Mouse (Mus musculus): Measurements from ENCODE around the gene Ipo5. TPM values are rescaled to one million over a fixed set of nuclear protein-coding genes. Genes with fewer than 3 reads are reported as not detected.

Gene Ipo5
- 20.5 and 24.2 TPM in 2 replicates for polyA plus RNA-seq (2012; rRNA removed)

GRCm38 (mm10) chr14:120910733-120911324 lies at the start of gene Ipo5:
Gene Ipo5, plus strand, starts transcription at chr14:120911224.
- peak; percentile 59 for DNase-seq (ENCODE audit: low read depth, low spot score)
- 1% methylated on average over 76 of the region's 83 CpGs for WGBS

DNA sequence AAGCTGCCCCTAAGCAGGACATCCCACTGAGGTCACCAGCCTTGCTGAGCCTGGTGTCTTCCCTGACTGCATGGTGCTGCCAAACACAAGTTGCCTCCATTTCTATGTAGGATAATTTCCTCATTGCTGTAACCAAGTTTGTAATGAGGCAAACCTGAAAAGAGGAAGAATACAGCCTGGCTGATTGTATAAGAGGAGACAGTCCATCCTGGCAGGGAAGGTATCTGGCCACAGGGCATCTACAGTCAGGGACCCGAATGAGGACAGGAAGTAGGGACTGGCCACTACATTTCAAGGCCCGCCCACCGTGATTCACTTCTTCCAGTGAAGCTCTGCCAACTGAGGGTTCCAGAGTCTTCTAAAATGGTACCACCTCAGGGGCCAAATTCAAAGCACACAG lies 47.8 kb upstream of the Ipo5 start:
- DNase-seq (ENCODE audit: low read depth, low spot score) = no peak
- 86% methylated on average over 3 of the region's 3 CpGs for WGBS

DNA sequence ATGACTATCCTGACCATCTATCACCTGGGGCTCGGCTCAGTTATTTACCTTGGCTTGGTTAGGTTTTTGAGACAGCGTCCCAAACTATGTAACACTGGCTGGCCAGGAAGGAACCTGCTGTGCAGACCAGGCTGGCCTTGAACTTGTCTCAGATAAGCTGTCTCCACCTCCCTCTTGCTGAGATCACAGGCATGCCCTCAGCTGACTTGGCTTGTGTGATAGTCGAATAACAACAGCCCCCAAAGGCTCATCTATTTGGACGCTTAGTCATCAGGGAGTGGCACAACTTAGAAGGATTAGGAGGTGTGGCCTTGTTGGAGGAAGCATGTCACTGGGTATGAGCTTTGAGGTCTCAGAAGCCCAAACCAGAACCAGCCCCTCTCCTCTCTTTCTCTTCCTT lies 46.1 kb upstream of the Ipo5 start:
- no peak for DNase-seq (ENCODE audit: low read depth, low spot score)
- 71% methylated on average over 4 of the region's 4 CpGs for WGBS

- WGBS = 92% methylated on average over 8 of the region's 8 CpGs
- DNase-seq (ENCODE audit: low read depth, low spot score) = no peak
Observed at GRCm38 (mm10) chr14:120866573-120866972, 44.5 kb upstream of the Ipo5 start.

- WGBS = 92% methylated on average over 5 of the region's 5 CpGs
- no peak for DNase-seq (ENCODE audit: low read depth, low spot score)
Observed at GRCm38 (mm10) chr14:120867121-120867520, 43.9 kb upstream of the Ipo5 start.

DNA sequence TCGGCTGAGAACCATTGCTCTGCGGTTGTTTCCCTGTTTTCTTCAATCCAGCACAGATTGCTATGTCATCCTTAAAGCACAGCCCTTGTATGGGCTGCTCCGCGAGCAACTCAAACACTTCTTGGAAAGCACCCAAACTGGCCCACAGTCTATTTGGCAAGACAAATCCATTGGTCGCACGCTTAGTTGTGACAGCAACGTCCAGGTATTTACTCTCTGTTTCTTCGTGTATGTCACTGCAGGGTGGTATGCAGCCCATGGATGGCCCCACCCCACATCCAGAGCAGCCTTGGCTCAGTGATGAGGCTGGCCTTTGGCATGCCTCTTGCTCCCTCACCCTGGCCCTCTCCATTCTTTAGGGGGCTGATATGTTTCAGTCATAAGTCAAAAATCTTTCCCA lies 42.5 kb upstream of the Ipo5 start:
- no peak for DNase-seq (ENCODE audit: low read depth, low spot score)
- WGBS = 28% methylated on average over 8 of the region's 8 CpGs

DNA sequence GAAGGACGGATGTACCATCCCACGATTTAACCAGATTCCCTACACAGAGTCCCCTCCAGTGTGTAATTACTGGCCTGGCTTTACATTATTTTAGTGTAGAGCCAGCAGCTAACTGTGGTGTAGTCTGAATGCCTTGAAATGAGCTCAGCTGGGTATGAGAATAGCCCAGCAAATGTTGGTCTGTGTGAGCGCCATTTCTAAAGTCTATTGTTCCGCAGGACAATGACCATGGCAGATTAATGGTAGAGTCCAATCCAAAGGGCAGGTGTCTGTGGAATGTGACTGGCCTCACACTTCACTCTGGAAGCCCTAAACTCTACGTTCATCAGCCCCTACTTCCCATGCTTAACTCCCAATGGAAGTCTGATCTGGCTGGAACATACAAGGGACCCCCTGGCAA lies 40.3 kb upstream of the Ipo5 start:
- WGBS = 84% methylated on average over 5 of the region's 5 CpGs

DNA sequence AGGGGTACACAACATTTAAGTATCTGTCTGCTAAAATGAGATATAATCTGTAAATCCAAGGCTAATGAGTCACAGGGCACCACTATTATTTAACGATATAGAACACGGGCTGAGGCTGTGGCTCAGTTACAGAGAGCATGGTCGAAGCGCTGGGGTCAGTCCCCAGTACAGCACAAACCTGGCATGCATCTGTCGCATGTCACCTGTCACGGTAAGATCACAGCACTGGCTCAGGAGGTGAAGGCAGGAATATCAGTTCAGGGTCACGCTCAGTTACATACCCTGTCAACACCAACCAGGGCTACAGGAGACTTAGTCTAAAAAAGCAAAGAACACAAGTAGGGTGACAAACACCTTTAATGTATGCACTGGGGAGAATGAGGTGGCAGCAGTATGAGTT lies 36.6 kb upstream of the Ipo5 start:
- 92% methylated on average over 7 of the region's 7 CpGs for WGBS
- DNase-seq (ENCODE audit: low read depth, low spot score) = no peak

More for the DNA sequence above, 40.3 kb upstream of the Ipo5 start:
- no peak for DNase-seq (ENCODE audit: low read depth, low spot score)

GRCm38 (mm10) chr14:120875144-120875543 lies 35.9 kb upstream of the Ipo5 start:
- WGBS = 78% methylated on average over 9 of the region's 9 CpGs
- no peak for DNase-seq (ENCODE audit: low read depth, low spot score)

- DNase-seq (ENCODE audit: low read depth, low spot score) = no peak
- WGBS = 86% methylated on average over 16 of the region's 16 CpGs
Observed at GRCm38 (mm10) chr14:120875811-120876388, 35.1 kb upstream of the Ipo5 start.

DNA sequence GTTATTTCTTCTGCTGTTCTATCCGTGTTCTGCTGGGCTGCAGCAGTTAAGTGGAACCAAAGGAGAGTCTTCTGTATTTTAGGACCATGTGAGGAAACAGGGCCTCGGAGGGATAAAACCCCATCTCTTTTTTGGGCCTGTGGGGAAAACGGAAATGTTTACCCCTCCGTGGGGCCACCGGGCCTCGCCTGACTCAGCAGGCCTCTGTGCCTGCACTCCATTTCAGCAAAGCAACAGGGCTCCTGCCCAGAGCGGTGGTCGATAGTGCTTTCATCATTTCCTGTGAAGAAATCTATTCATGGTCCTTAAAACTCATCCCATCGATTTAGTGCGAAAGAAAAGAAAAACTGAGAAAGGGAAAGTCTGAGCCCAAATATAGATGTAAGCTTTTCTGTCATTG lies 33.9 kb upstream of the Ipo5 start:
- WGBS = 64% methylated on average over 10 of the region's 10 CpGs
- DNase-seq (ENCODE audit: low read depth, low spot score) = no peak

DNA sequence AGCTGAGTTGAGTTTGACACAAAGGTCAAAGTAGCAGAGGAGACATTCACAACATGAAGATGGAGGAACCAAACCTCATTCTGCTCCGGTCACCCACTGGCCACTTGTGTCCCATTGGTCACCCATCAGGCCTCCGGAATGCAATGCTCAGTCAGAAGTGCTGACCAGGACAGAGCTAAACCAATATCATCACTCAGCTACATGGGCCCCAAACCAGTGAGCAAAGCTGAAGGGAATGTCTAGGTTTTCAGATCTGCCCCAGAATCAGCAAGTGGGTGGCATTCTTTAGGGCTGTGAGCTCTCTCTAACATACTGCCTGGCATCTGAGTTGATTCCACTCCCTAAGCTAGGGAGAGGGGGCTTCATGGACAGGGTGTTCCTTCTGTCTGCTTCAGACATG lies 32.0 kb upstream of the Ipo5 start:
- WGBS = 100% methylated on average over 2 of the region's 2 CpGs
- DNase-seq (ENCODE audit: low read depth, low spot score) = no peak

- DNase-seq (ENCODE audit: low read depth, low spot score) = no peak
- 48% methylated on average over 4 of the region's 5 CpGs for WGBS
Observed at GRCm38 (mm10) chr14:120880601-120881000, 30.4 kb upstream of the Ipo5 start.

GRCm38 (mm10) chr14:120881054-120881453 lies 30.0 kb upstream of the Ipo5 start:
- DNase-seq (ENCODE audit: low read depth, low spot score) = no peak
- WGBS = 78% methylated on average over 9 of the region's 9 CpGs

DNA sequence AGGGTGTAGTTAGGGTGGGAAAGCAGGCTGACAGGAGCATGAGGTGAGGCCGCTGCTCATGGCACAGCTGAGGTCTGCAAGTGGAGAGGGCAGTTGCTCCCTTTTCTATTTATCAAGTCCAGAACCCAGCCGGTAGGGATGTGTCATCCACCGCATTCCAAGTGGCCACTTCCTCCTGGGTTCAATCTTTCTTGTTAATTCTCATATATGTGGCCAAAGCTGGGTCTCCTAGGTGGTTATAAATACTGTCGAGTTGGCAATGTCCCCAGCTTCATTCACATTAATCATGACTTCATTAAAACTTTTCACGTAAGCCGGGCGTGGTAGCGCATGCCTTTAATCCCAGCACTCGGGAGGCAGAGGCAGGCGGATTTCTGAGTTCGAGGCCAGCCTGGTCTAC lies 22.3 kb upstream of the Ipo5 start:
- WGBS = 78% methylated on average over 11 of the region's 11 CpGs
- DNase-seq (ENCODE audit: low read depth, low spot score) = no peak

DNA sequence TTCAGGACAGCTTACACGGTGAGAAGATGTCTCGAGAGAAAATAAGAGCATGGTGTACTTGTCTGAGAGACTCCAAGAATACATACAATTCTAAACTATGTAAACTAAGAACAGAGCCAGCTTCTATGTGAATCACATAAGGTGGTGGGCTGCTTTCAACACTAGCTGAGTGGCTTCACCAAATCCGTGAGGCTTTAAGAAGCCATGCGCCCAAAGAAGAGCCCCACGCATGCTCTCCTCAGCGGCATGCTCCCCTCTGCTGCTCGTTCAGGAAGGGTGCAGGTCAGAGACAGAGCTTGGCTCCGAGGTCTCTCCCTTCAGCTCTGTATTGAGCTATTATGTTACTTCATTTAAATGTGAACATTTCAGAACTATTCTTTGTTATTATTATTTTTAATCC lies 18.7 kb upstream of the Ipo5 start:
- 61% methylated on average over 8 of the region's 8 CpGs for WGBS

DNA sequence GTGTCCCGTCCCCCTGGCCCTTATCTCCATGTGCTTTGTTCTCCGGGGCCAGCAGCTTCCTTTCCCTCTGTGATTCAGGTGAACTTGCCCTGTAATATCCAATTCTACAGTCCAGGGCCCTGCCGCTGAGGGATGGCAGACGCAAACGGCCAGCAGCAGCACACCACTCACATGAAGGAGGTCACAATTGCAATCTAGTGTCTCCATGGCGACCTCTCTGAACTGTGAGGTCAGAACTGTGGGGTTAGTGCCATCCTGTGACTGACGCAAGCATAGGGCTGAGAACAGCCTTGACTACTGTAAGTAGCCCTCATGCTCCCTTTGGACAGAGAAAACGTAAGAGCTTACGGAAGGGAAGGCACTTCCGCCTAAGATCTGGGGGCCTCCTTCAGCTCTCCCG lies 14.4 kb upstream of the Ipo5 start:
- 83% methylated on average over 11 of the region's 11 CpGs for WGBS
- no peak for DNase-seq (ENCODE audit: low read depth, low spot score)

More for the DNA sequence above, 18.7 kb upstream of the Ipo5 start:
- DNase-seq (ENCODE audit: low read depth, low spot score) = no peak

GRCm38 (mm10) chr14:120898876-120899275 lies 12.1 kb upstream of the Ipo5 start:
- WGBS = 76% methylated on average over 3 of the region's 3 CpGs
- no peak for DNase-seq (ENCODE audit: low read depth, low spot score)

GRCm38 (mm10) chr14:120909396-120909795 lies 1.6 kb upstream of the Ipo5 start:
- no peak for DNase-seq (ENCODE audit: low read depth, low spot score)

DNA sequence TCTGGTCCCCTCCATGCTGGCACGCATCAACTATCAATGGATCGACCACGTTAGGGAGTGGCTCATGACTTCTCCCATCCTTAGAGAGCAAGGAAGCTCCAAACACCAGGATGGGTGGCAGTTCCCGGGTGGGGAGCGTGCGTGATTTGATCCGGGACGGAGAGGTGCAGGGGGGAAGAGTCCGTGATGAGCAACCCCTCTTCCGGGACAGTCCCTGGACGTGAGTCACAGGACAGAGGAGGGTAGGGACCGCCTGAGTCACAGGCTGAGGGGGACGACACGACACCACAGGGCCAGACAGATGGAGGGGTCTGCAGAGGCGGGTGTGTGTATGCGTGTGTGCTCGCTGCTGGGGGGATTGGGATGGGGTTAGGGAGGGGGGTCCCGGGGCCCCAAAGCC lies 704 bp upstream of the Ipo5 start:
- WGBS = under 1% methylated on average over 18 of the region's 18 CpGs
- no peak for DNase-seq (ENCODE audit: low read depth, low spot score)

More at GRCm38 (mm10) chr14:120909396-120909795, 1.6 kb upstream of the Ipo5 start:
- 73% methylated on average over 3 of the region's 3 CpGs for WGBS

GRCm38 (mm10) chr14:120911388-120911901 lies 421 bp downstream of the Ipo5 start:
- no peak for DNase-seq (ENCODE audit: low read depth, low spot score)
- under 1% methylated on average over 48 of the region's 63 CpGs for WGBS

All from large intestine, adult 2 months (tissue).